Mouse (Mus musculus) cerebellum, adult 2 months (tissue): ENCODE data around the gene Npy.

Experiments
- CTCF ChIP-seq: fragments of 200-500 bp; IDR thresholded peaks from 2 replicates; pipeline ENCODE4 v1.5.1; 2011; ENCODE audit warnings: low read depth, mild to moderate bottlenecking, control low read depth, low read length, moderate library complexity, borderline replicate concordance; ENCODE audit not compliant: insufficient read depth
- POLR2A ChIP-seq: fragments of 200-500 bp; IDR thresholded peaks from 2 replicates; pipeline ENCODE4 v1.6.1; 2011; ENCODE audit warnings: low read length, control low read depth, borderline replicate concordance; ENCODE audit not compliant: insufficient read depth

GRCm38 (mm10) chr6:49782679-49783078, 39.8 kb upstream of the Npy start:
- TF ChIP-seq CTCF (no peak), POLR2A (no peak)
